Mouse (Mus musculus) adipocyte (in vitro differentiated cells): ENCODE measurements around the gene Arhgap22.
A peak's percentile ranks its signal among the peaks of the same experiment; 100 is the strongest.

ENCODE experiments used
- DNase-seq: peaks from one replicate; pipeline ENCODE4 v3.0.0-alpha.2; 2016; ENCODE audit warnings: low spot score

Arhgap22 gene

DNA sequence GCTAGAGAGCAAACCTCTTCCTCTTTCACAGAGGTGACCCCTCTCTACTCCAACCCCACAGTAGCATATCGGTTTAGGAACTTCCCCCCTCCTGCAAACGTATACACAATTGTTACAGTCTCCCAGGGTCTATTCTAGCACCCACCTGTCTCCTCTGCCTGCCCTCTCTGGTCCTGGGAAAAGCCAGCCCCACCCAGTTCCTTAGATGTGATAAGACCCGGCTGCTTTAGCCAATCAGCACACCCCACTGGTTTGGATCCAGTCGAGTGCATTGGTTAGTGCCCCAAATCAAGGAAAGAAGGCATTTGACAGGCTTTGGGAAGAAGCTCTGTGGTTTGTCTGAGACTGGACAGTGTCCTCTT, 922 bp downstream of the Arhgap22 start:
- DNase-seq: no peak

DNA sequence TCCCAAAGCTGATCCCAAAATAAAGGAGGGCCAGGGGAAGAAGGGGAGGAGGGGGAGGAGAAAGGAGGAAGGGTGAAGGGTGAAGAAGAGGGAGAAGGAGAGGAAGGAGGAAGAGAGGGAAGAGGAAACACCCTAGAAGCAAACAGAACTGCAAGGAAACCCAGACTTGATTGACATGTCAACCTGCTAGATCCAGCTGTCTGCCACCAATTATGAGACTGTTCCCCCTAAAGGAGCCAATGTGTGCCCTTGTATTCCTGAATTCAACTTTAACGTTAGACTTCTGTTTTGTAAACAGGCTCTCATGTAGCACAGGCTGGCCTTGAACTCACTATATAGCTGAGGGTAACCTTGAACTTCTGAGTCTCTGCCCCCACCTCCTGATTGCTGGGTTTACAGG, 1.3 kb downstream of the Arhgap22 start:
- no peak for DNase-seq

- no peak for DNase-seq
These were observed 2.8 kb downstream of the Arhgap22 start for GRCm38 (mm10) chr14:33216343-33217208.

- DNase-seq: no peak
These were observed 11.4 kb downstream of the Arhgap22 start for GRCm38 (mm10) chr14:33225235-33225634.

DNA sequence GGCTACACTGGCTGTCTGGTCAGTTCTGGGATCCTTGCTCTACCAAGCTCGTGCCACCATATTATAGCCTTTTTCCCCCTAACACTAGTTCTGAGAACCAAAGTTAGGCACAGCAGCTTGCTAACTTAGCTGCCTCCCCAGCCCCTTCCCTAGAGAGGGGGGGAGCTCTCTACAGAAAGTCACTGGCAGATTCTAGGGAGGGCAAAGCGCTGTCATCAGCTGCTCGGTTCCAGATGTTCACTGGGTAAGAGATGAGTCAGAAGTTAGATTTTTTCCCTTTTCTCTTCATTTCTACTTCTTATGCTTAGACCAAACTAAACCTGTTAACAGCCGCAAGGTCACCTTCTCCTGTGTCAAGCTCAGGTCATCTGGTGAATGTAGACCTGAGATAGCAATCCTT, 16.8 kb downstream of the Arhgap22 start:
- peak; percentile 3 for DNase-seq

DNA sequence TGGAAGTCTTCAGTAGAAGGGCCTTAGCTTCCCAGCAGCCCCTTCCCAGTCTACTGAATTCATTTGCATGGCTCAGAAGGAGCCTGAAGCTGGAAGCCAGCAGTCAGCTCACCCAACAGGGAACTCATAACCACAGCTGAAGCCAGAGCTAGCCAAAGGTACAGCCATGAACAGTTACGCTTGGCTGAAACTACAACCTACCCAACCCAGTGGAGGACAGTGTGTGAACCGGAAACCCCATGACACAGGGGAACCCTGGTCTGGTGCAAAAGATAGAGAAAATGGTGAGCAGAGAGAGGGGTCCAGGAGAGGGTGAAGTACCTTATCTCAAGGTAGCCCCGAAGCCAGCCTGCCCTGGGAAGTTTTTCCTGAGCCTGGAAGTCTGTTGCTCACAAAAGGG, 17.5 kb downstream of the Arhgap22 start:
- DNase-seq: no peak

DNA sequence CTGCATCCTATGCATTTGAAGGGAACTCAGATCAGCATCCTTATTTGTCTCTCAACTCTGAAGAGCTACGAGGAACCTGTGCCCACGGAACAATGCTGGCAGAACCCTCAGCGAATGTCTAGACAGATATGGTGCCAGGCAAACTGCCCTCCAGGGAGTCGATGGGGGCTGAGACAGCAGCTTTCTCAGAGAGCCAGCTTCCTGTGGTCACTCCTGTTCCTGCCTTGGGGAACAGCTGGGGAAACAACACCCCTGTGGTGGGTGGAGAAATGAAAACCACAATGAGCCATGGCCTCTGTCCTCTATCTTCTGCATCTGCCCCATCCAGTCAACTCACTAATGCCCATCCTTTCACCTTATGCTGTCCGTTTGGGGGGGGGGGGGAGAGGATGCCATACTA, 18.2 kb downstream of the Arhgap22 start:
- DNase-seq: peak; percentile 3

DNA sequence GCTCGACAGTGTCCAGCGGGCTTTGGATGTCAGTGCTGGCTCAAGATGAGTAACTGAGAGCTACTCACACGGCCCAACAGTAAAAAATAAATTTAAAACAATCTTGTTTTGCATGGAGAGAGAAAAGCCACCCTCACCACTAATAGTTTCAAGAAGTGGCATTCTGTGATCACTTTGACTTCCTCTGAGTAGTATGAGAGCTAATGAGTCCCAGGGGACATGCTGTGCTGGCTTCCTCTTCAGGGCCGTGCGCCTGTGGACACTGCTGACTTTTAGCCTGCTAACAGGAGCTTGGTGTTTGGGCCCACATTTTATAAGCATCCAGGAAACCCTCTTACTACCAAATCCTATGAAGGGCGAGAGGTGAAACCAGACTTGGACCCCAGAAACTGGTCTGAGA, 21.8 kb downstream of the Arhgap22 start:
- DNase-seq: peak; percentile 6

DNA sequence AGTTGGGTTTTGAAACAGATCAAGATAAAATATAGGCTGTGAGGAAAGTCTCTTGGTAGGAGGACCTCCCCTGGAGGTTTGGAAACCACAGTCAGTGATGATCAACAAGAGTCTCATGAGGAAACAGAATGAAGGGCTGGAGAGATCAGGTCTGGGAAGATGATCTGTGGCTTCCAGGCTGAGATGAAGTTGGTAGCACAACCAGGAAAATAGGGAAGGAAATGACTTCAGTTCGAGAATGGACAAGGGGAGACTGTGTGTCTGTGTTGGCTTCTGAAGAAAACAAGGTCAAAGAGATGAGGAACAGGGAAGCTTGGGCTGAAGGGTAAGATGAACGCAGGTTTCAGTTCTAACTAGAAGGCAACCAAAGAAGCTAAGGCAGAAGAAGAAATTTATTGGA, 26.6 kb downstream of the Arhgap22 start:
- no peak for DNase-seq

- peak; percentile 10 for DNase-seq
These were observed 29.4 kb downstream of the Arhgap22 start for GRCm38 (mm10) chr14:33243261-33243660.

DNA sequence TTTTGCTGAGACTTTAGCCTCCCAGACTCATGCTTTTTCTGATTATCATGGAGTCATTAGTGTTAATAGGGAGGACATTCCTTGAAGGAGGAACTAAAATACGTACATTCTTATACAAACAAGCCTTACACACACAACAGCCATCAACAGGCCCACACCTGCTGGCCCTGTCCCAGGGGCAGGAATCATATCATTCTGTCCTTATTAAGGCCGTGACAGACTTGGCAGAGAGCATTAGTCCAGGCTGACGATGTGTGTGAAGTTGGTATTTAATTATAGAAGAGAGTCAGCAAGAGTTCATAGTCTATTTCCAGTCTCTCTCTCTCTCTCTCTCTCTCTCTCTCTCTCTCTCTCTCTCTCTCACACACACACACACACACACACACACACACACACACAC, 30.7 kb downstream of the Arhgap22 start:
- DNase-seq: no peak

GRCm38 (mm10) chr14:33244946-33245345, 31.1 kb downstream of the Arhgap22 start:
- no peak for DNase-seq

DNA sequence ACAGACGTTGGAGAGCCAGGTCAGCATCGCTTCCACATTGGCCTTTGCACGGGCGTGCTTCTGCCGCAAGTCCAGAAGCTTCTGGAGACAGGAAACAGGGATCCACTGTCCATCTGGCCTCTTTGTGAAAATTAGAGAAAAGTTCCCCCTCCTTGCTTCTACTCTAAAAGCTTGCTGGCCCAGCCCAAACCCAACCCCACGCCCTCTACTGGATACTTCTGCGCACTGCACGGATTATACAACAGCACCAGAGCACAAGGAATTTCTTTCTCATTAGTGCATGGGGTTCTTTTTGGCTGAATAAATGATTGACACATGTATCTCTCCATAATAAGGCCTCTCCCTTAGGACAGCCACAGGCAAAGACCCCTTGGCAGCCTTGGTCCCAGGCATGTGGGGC, 32.6 kb downstream of the Arhgap22 start:
- no peak for DNase-seq

GRCm38 (mm10) chr14:33247623-33248022, 33.8 kb downstream of the Arhgap22 start:
- DNase-seq: peak; percentile 89

GRCm38 (mm10) chr14:33248741-33249140, 34.9 kb downstream of the Arhgap22 start:
- no peak for DNase-seq

DNA sequence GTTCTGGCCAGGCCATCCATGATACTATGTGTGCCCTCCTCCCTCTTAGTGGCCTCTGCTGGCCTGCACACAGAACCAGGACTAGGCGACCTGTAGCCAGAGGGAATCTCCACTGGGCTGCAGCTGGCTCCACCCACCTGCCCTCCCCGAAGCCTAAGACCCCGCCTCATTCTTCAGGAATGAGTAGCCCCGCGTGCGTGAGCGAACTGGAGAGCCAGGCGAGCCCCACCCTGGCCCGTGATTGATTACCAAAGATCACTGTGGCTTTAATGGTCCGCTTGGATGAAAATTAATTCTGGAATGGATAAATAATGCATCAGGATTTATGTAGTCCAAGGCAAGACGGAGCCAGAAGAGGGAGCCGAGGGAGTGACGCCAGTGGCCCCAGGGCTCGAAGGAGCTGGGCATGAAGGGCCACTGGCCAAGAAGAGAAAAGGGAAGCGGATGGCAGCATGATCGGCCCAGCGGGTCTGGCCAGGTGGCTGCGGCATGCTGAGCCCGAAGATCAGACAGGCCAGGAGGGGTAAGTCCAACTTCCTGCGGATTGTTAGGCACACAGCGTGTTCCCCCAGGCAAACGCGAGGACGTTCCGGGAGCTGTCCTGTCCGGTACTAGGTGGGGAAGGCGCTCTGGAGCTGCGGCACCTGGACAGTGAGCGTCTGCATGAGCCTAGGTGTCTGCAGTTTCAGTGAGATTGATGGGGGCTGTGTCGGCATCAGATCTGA, 36.6 kb downstream of the Arhgap22 start:
- peak; percentile 53 for DNase-seq

DNA sequence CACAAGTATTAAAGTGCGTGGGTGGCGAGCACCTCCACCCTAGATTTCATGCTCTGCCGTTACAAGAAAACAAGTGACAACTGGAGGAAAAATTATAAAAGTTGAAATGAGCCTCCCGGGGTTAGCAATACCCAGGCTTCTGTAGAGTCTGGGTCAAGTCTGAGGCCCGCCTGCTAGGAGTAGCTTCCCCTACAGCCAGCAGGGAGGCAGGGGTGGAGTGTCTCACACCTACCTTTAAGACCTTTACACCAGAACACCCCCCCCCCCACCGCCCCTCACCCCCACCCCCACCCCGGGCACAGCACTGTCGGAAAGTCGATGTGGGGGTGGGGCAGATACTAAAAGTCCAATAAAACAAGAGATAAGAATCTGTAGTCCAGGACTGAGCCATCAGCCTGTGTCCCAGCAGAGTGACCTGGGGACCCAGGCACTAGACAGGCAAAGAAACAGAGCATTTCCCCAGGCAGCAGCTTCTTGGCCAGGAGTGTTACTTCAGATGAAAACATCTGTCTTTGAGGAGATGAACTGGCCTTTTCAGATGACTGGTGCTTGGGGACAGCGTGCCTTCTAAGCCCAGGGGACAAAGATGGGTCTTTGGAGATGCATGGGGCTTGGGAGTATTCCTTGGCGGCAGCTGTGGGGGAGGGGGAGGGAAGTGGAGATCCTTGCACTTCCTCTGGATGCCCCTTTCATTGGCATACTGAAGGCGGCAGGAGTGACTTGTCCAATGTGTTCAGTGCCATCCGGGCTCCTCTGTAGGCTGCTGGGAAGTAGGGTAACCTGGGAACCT, 37.3 kb downstream of the Arhgap22 start:
- peak; percentile 13 for DNase-seq

DNA sequence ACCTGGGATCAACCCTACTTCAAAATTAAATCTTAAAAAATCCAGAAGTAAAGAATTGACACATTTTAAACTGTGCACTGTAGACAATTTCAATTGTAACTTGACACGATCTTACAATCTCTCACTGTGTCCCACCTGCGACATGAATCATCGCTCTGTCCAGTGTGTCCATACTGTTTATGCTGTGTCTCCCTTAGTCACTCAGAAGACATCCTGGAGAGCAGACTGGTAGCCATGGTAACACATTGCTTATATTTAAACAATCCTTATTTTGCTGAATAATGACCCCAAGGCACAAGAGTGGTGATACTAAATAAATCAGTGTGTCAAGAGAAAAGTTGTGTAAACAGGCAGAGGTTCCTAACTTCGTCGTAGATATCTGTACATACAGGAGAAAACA, 44.4 kb downstream of the Arhgap22 start:
- no peak for DNase-seq

DNA sequence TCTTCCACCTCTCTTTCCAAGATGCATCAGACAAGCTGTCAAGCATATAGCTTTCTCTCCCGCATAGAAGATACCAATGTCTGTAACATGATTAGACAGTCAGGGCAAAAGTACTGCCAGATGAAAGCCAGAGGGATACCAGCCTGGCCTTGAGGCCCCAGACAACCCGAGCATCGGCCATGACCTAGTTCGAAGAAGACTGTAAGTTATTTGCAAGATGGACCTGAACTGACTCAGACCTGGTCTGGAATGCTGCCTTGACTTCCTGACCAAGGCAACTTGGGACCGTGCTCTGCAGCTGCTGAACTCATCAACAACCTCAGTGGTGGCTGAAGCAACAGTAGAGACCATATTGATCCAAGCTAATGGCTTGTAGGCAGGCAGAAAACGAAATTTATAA, 46.3 kb downstream of the Arhgap22 start:
- no peak for DNase-seq

- no peak for DNase-seq
These were observed 51.0 kb downstream of the Arhgap22 start for GRCm38 (mm10) chr14:33264795-33265194.

- DNase-seq: peak; percentile 40
These were observed 62.4 kb downstream of the Arhgap22 start for GRCm38 (mm10) chr14:33276240-33276639.

- DNase-seq: peak; percentile 40
These were observed 64.5 kb downstream of the Arhgap22 start for GRCm38 (mm10) chr14:33278374-33278773.

- DNase-seq: no peak
These were observed 67.1 kb downstream of the Arhgap22 start for GRCm38 (mm10) chr14:33280921-33281320.
